Mouse (Mus musculus) megakaryocyte progenitor cell, adult 5-6 weeks (primary cell): ENCODE data around the gene 9330159F19Rik. TPM values are rescaled to one million over a fixed set of nuclear protein-coding genes. Genes with fewer than 3 reads are reported as not detected.

Experiments used
- ATAC-seq: replicated peaks from 2 replicates; pipeline ENCODE4 v1.8.0; 2016; ENCODE audit warnings: mild to moderate bottlenecking, moderate TSS enrichment, inconsistent platforms; ENCODE audit not compliant: poor library complexity
- total RNA-seq, 2 experiments: library from RNA; stranded (forward) in 1 of 2; stranded (reverse) in 1 of 2; fragments of 157-497, 149-512 nt in 1 of 2; fragments of 200-1000 nt in 1 of 2; gene quantifications; 2 replicates each; pipeline versions ENCODE4 v1.2.3 to v1.2.4; 2015 to 2017

The 9330159F19Rik gene
- total RNA-seq (2015) (not detected in 2 replicates), total RNA-seq (2017) (not detected in 2 replicates)

GRCm38 (mm10) chr10:29211453-29211852 lies at the start of gene 9330159F19Rik:
Gene 9330159F19Rik (plus strand): TSS chr10:29211606.
- ATAC-seq: no peak

- ATAC-seq: no peak
These were observed 49.7 kb upstream of the 9330159F19Rik start for GRCm38 (mm10) chr10:29161664-29162063.

- no peak for ATAC-seq
These were observed 37.6 kb upstream of the 9330159F19Rik start for GRCm38 (mm10) chr10:29173778-29174177.

- ATAC-seq: no peak
These were observed 35.8 kb upstream of the 9330159F19Rik start for GRCm38 (mm10) chr10:29175656-29176055.

- no peak for ATAC-seq
These were observed 34.5 kb upstream of the 9330159F19Rik start for GRCm38 (mm10) chr10:29176881-29177280.

GRCm38 (mm10) chr10:29178003-29178402 lies 33.4 kb upstream of the 9330159F19Rik start:
- ATAC-seq: no peak

- no peak for ATAC-seq
These were observed 31.2 kb upstream of the 9330159F19Rik start for GRCm38 (mm10) chr10:29180210-29180609.

GRCm38 (mm10) chr10:29181046-29181445 lies 30.4 kb upstream of the 9330159F19Rik start:
- ATAC-seq: no peak

- ATAC-seq: no peak
These were observed 17.6 kb upstream of the 9330159F19Rik start for GRCm38 (mm10) chr10:29193769-29194168.

- no peak for ATAC-seq
These were observed 14.6 kb upstream of the 9330159F19Rik start for GRCm38 (mm10) chr10:29196811-29197210.

GRCm38 (mm10) chr10:29198642-29199041 lies 12.8 kb upstream of the 9330159F19Rik start, which contains the start of gene Gm49353:
Gene Gm49353 (plus strand): TSS chr10:29198954.
- ATAC-seq: no peak

GRCm38 (mm10) chr10:29199835-29200234 lies 11.6 kb upstream of the 9330159F19Rik start:
- no peak for ATAC-seq

- no peak for ATAC-seq
These were observed 10.8 kb upstream of the 9330159F19Rik start for GRCm38 (mm10) chr10:29200609-29201008.

GRCm38 (mm10) chr10:29206730-29207129 lies 4.7 kb upstream of the 9330159F19Rik start:
- peak; percentile 89 for ATAC-seq

- ATAC-seq: no peak
These were observed 2.7 kb upstream of the 9330159F19Rik start for GRCm38 (mm10) chr10:29208735-29209134.

- ATAC-seq: no peak
These were observed 2.2 kb downstream of the 9330159F19Rik start for GRCm38 (mm10) chr10:29213534-29214100.

GRCm38 (mm10) chr10:29216957-29217356 lies 5.6 kb downstream of the 9330159F19Rik start:
- no peak for ATAC-seq

- no peak for ATAC-seq
These were observed 6.0 kb downstream of the 9330159F19Rik start for GRCm38 (mm10) chr10:29217451-29217850.

GRCm38 (mm10) chr10:29225329-29225728 lies 13.9 kb downstream of the 9330159F19Rik start:
- no peak for ATAC-seq

GRCm38 (mm10) chr10:29231208-29231607 lies 19.8 kb downstream of the 9330159F19Rik start:
- ATAC-seq: no peak
